Mouse (Mus musculus) lung, embryonic 14.5 days (tissue): Measurements from ENCODE around the gene Atp6v1fnb. TPM values are rescaled to one million over a fixed set of nuclear protein-coding genes. Genes with fewer than 3 reads are reported as not detected.
A peak's percentile ranks its signal among the peaks of the same experiment; 100 is the strongest.

Experiments
- ATAC-seq: fragments of 200-750 bp; cut with Nextera tagmentation; 2 replicates; pipeline ENCODE4 v1.8.0; 2017; ENCODE audit warnings: mild to moderate bottlenecking, moderate TSS enrichment, moderate library complexity; ENCODE audit not compliant: insufficient read depth
- DNase-seq: peaks from one replicate; pipeline ENCODE4 v3.0.0-alpha.2; 2015
- H3K27ac ChIP-seq: fragments of 300-500 bp; sonication (generic); 2 replicates; pipeline ENCODE4 v1.5.1; 2014; ENCODE audit warnings: low read depth, mild to moderate bottlenecking, moderate library complexity
- H3K27me3 ChIP-seq: fragments of 300-500 bp; sonication (generic); 2 replicates; pipeline ENCODE4 v1.6.1; 2014; ENCODE audit warnings: low read length, control low read depth; ENCODE audit not compliant: insufficient read depth
- H3K36me3 ChIP-seq: fragments of 300-500 bp; sonication (generic); 2 replicates; pipeline ENCODE4 v1.6.1; 2014; ENCODE audit warnings: control low read depth; ENCODE audit not compliant: insufficient read depth
- H3K4me1 ChIP-seq: fragments of 300-500 bp; sonication (generic); 2 replicates; pipeline ENCODE4 v1.6.1; 2014; ENCODE audit warnings: antibody characterized with exemption, control low read depth; ENCODE audit not compliant: insufficient read depth
- H3K4me2 ChIP-seq: fragments of 300-500 bp; sonication (generic); 2 replicates; pipeline ENCODE4 v1.6.1; 2014; ENCODE audit warnings: mild to moderate bottlenecking
- H3K4me3 ChIP-seq: fragments of 300-500 bp; sonication (generic); 2 replicates; pipeline ENCODE4 v1.5.1; 2014; ENCODE audit warnings: low read depth, low read length
- H3K9ac ChIP-seq: fragments of 300-500 bp; sonication (generic); 2 replicates; pipeline ENCODE4 v1.6.1; 2014
- H3K9me3 ChIP-seq: fragments of 300-500 bp; sonication (generic); 2 replicates; pipeline ENCODE4 v1.6.1; 2016; ENCODE audit warnings: low read depth, low read length, control low read depth
- CTCF ChIP-seq: IDR thresholded peaks from 2 replicates; pipeline ENCODE4 v1.5.1; 2016; ENCODE audit warnings: antibody characterized with exemption, low read depth
- WGBS: fragments of 180-500 bp; shearing (Covaris S2); extraction: QIAGEN DNeasy Blood & Tissue Kit; methylation state at CpG from one replicate; pipeline ENCODE4 v1.1.7; 2014; 5-methylcytosine and 5-hydroxymethylcytosine counted together
- polyA plus RNA-seq: library from polyadenylated mRNA; unstranded; fragments of >200 nt; fragmentation: Nextera tagmentation; extraction: Ambion mirVana; gene quantifications from 2 replicates; pipeline ENCODE4 v1.2.1, GENCODE M21; 2014

The Atp6v1fnb gene
- polyA plus RNA-seq, 1 experiment from 2014 or later, result not detected

GRCm38 (mm10) chr6:29485951-29486350 lies 14.7 kb downstream of the Atp6v1fnb start:
- no peak overlapping the region for H3K9ac ChIP-seq
- H3K27ac ChIP-seq, result no peak overlapping the region
- ATAC-seq (no peak), DNase-seq (no peak)
- H3K9me3 ChIP-seq, result no peaks in the 10 kb centered on the region
- no peaks in the 10 kb centered on the region for H3K27me3 ChIP-seq
- WGBS, result 51% methylated on average over 2 of the region's 2 CpGs
- 0 out of 2 replicates have a peak, but pooled peaks cover 8% of the 10 kb centered on the region for H3K36me3 ChIP-seq
- no peaks in the 10 kb centered on the region for H3K4me1 ChIP-seq
- H3K4me3 ChIP-seq, result no peak overlapping the region
- H3K4me2 ChIP-seq, result no peak overlapping the region
- TF ChIP-seq CTCF, result no peak

DNA sequence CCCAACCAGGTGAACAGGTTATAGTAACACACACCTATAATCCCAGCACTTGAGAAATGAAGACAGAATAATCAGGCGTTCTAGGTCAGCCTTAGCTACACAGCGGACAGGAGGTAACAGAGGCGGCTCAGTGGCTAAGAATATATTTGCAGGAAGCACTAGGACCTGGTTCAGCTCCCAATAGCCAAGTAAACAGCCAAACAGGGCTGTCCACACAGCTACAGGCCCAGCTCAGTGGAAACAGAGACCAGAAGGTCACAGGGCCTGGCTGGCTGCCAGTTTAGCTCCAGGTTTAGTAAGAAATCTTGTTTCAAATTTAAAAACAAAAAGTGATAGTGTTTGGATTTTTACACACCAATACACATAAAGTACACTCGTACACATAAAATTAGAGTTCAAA lies 22.9 kb downstream of the Atp6v1fnb start:
- DNase-seq (peak; percentile 18), ATAC-seq (no peak)
- 73% methylated on average over 4 of the region's 4 CpGs for WGBS

DNA sequence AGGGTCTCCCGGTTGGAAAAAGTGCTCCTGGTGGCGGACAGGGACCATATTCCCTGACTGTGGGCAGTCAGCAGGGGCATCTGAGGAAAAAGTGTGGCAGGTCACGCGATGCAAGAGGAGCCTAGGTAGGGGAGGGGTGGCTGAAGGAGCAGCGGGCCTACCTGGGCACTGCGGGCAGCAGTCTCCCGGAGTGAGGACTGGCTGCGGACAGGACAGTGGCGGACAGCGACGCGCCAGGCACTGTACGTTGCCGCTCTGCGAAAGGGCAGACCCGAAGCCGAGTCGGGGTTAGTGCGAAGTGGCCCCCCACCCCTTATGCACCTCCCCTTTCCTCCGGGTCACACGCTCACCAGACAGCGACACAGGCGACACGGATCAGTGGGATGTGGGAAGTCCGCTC lies 25.0 kb downstream of the Atp6v1fnb start:
- whole genome bisulfite sequencing, result 30% methylated on average over 25 of the region's 25 CpGs
- ATAC-seq, result no peak

More for the DNA sequence above, 22.9 kb downstream of the Atp6v1fnb start:
- peaks cover 17% of the 10 kb centered on the region; the same call in 1 of the 2 replicates for H3K36me3 ChIP-seq
- no peaks in the 10 kb centered on the region for H3K4me1 ChIP-seq
- H3K9me3 ChIP-seq, result no peaks in the 10 kb centered on the region
- H3K4me3 ChIP-seq, result no peak overlapping the region
- H3K27ac ChIP-seq, result no peak overlapping the region
- no peak overlapping the region for H3K4me2 ChIP-seq
- no peak for TF ChIP-seq CTCF
- no peak overlapping the region for H3K9ac ChIP-seq
- H3K27me3 ChIP-seq, result peaks cover 8% of the 10 kb centered on the region; the same call in 1 of the 2 replicates

DNA sequence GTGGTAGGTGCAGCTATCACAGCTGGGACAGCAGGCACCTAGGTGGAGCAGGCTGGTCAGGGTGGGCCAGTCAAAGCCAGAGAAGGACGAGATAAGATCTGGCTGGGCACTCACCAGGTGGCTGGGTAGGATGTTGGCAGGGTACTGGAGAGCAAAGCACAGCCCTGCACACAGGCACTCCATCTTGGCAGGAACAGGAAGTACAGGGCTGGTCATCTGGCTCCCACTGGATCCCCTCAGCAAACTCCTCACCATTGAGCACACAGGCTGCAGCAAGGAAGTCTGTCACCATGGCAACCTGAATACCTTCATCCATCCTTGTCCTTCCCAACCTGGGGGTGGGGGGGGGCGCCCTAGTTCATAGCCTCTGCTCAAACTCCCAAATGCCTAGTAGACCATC lies 26.6 kb downstream of the Atp6v1fnb start:
- ATAC-seq, result no peak
- H3K4me3 ChIP-seq, result no peak overlapping the region
- no peak for TF ChIP-seq CTCF
- DNase-seq, result no peak
- WGBS, result 18% methylated on average over 2 of the region's 2 CpGs
- H3K4me2 ChIP-seq, result no peak overlapping the region
- peaks cover 8% of the 10 kb centered on the region; the same call in 1 of the 2 replicates for H3K36me3 ChIP-seq
- H3K4me1 ChIP-seq, result no peaks in the 10 kb centered on the region
- peaks cover 8% of the 10 kb centered on the region; the same call in 1 of the 2 replicates for H3K27me3 ChIP-seq
- H3K27ac ChIP-seq, result no peak overlapping the region
- H3K9ac ChIP-seq, result no peak overlapping the region
- H3K9me3 ChIP-seq, result no peaks in the 10 kb centered on the region

More for the DNA sequence above, 25.0 kb downstream of the Atp6v1fnb start:
- no peak for DNase-seq
- Histone ChIP-seq H3K27ac (no peak overlapping the region), H3K4me3 (no peak overlapping the region), H3K27me3 (peaks cover 8% of the 10 kb centered on the region; the same call in 1 of the 2 replicates), H3K9me3 (no peaks in the 10 kb centered on the region), H3K36me3 (peaks cover 11% of the 10 kb centered on the region; the same call in 1 of the 2 replicates), H3K4me1 (no peaks in the 10 kb centered on the region), H3K9ac (no peak overlapping the region), H3K4me2 (no peak overlapping the region)
- no peak for TF ChIP-seq CTCF

DNA sequence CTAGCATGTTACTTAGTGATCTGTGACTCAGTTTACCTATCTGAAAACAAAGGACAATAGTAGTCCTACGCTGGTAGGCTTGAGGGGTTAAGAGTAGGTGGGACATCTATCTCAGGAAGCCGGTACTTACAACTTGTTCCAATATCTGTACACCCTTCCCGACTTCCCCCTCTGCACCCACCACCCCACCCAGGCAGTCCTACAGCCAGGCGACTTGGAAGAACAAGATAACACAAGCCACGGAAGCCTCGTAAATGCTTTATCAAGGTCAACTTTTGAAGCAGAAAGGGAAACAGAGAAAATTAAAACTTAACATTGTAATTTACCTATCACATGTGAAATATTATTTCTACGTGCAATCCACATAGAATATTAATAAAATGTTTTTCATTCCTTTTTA lies 28.9 kb downstream of the Atp6v1fnb start:
- Histone ChIP-seq H3K36me3 (peaks cover 11% of the 10 kb centered on the region; the same call in 1 of the 2 replicates), H3K27me3 (peaks cover 8% of the 10 kb centered on the region; the same call in 1 of the 2 replicates), H3K4me1 (no peaks in the 10 kb centered on the region), H3K27ac (no peak overlapping the region), H3K9me3 (no peaks in the 10 kb centered on the region), H3K4me3 (no peak overlapping the region), H3K4me2 (no peak overlapping the region), H3K9ac (no peak overlapping the region)
- ATAC-seq (no peak), DNase-seq (no peak)
- WGBS, result 86% methylated on average over 7 of the region's 7 CpGs
- TF ChIP-seq CTCF, result no peak

DNA sequence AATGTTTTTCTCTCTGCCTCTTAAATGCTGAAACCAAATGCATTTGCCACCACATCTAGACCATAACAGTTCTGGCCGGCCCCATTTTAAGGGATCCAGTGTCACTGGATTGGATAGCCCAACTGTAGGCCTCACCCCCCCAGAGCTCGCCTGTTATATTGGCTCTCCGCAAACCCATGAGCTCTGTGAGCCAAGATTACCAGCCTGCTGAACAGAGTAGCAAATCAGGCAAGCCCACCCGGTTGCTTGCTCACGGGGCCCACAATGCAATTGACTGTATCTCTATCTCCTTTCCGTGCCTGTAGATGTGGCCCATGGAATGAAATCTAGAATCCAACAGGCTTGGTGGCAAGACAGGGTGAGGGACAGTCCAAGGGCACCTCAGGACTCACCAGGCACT lies 29.6 kb downstream of the Atp6v1fnb start:
- DNase-seq (no peak), ATAC-seq (no peak)
- Histone ChIP-seq H3K27ac (no peak overlapping the region), H3K9ac (no peak overlapping the region), H3K9me3 (no peaks in the 10 kb centered on the region), H3K4me3 (no peak overlapping the region), H3K4me2 (no peak overlapping the region), H3K27me3 (peaks cover 8% of the 10 kb centered on the region; the same call in 1 of the 2 replicates), H3K4me1 (no peaks in the 10 kb centered on the region), H3K36me3 (peaks cover 11% of the 10 kb centered on the region; the same call in 1 of the 2 replicates)
- WGBS, result 89% methylated on average over 6 of the region's 6 CpGs
- no peak for TF ChIP-seq CTCF

- Histone ChIP-seq H3K9me3 (no peaks in the 10 kb centered on the region), H3K4me2 (no peak overlapping the region), H3K27ac (no peak overlapping the region), H3K36me3 (peaks cover 11% of the 10 kb centered on the region; the same call in 1 of the 2 replicates), H3K27me3 (0 out of 2 replicates have a peak, but pooled peaks cover 2% of the 10 kb centered on the region), H3K4me1 (no peaks in the 10 kb centered on the region), H3K4me3 (no peak overlapping the region), H3K9ac (no peak overlapping the region)
- WGBS, result 74% methylated on average over 1 of the region's 1 CpGs
- TF ChIP-seq CTCF, result peak; percentile 30; the same call in 1 of the 2 replicates
- ATAC-seq (no peak), DNase-seq (no peak)
Observed at GRCm38 (mm10) chr6:29501599-29501998, 30.4 kb downstream of the Atp6v1fnb start.

GRCm38 (mm10) chr6:29505493-29505892 lies 34.3 kb downstream of the Atp6v1fnb start:
- no peak overlapping the region for H3K4me2 ChIP-seq
- WGBS, result 82% methylated on average over 5 of the region's 5 CpGs
- no peak for DNase-seq

More at GRCm38 (mm10) chr6:29505493-29505892, 34.3 kb downstream of the Atp6v1fnb start:
- H3K36me3 ChIP-seq, result peaks cover 3% of the 10 kb centered on the region; the same call in 1 of the 2 replicates
- no peak for ATAC-seq
- H3K27ac ChIP-seq, result no peak overlapping the region
- no peaks in the 10 kb centered on the region; the same call in 1 of the 2 replicates for H3K4me1 ChIP-seq
- H3K9me3 ChIP-seq, result no peaks in the 10 kb centered on the region
- no peaks in the 10 kb centered on the region for H3K27me3 ChIP-seq
- TF ChIP-seq CTCF, result 0 out of 2 replicates have a peak, but pooled peaks have one; percentile 11
- H3K9ac ChIP-seq, result no peak overlapping the region
- no peak overlapping the region for H3K4me3 ChIP-seq
